Mouse (Mus musculus): ENCODE results near the gene Alkbh5. TPM values are rescaled to one million over a fixed set of nuclear protein-coding genes. Genes with fewer than 3 reads are reported as not detected.
"Not testable (repeated sequence)": the region's sequence is repeated elsewhere in the genome, so short reads cannot be mapped to it uniquely, and the experiment has no call there.

Alkbh5 gene
- total RNA-seq, 2 experiments from 2014 or later, result 27.9 to 31.7 TPM

GRCm38 (mm10) chr11:60540761-60541160, 4.6 kb downstream of the Alkbh5 start:
- no peak for ATAC-seq (replicated peaks; ENCODE audit: poor library complexity, severe bottlenecking)

GRCm38 (mm10) chr11:60541831-60542230, 5.7 kb downstream of the Alkbh5 start:
- ATAC-seq (replicated peaks; ENCODE audit: poor library complexity, severe bottlenecking), result no peak

GRCm38 (mm10) chr11:60543211-60543610, 7.0 kb downstream of the Alkbh5 start:
- ATAC-seq (replicated peaks; ENCODE audit: poor library complexity, severe bottlenecking), result not testable (repeated sequence)

GRCm38 (mm10) chr11:60545433-60545832, 9.3 kb downstream of the Alkbh5 start:
- no peak for ATAC-seq (replicated peaks; ENCODE audit: poor library complexity, severe bottlenecking)

- no peak for ATAC-seq (replicated peaks; ENCODE audit: poor library complexity, severe bottlenecking)
Observed at GRCm38 (mm10) chr11:60548112-60548511, 11.9 kb downstream of the Alkbh5 start.

GRCm38 (mm10) chr11:60553091-60553490, 16.9 kb downstream of the Alkbh5 start:
- no peak for ATAC-seq (replicated peaks; ENCODE audit: poor library complexity, severe bottlenecking)

- no peak for ATAC-seq (replicated peaks; ENCODE audit: poor library complexity, severe bottlenecking)
Observed at GRCm38 (mm10) chr11:60557675-60558074, 21.5 kb downstream of the Alkbh5 start.

- peak; percentile 73 for ATAC-seq (replicated peaks; ENCODE audit: poor library complexity, severe bottlenecking)
Observed at GRCm38 (mm10) chr11:60559342-60559741, 23.2 kb downstream of the Alkbh5 start.

- not testable (repeated sequence) for ATAC-seq (replicated peaks; ENCODE audit: poor library complexity, severe bottlenecking)
Observed at GRCm38 (mm10) chr11:60574006-60574405, 37.8 kb downstream of the Alkbh5 start.

Other genes starting within 250 kb of the Alkbh5 start
- 14.1 and 16.8 TPM in 2 replicates for gene Tom1l2, start 183.5 kb upstream of the Alkbh5 start, total RNA-seq (2014; fragmentation: Nextera tagmentation)
- 3.3 and 5.0 TPM in 2 replicates for gene Tom1l2, start 183.5 kb upstream of the Alkbh5 start, total RNA-seq (2017)
- gene Drc3, start 183.1 kb upstream of the Alkbh5 start, total RNA-seq (2014; fragmentation: Nextera tagmentation), result 1.8 TPM in 1 of 2 replicates, not detected in the other
- 0.52 and 1.2 TPM in 2 replicates for gene Drc3, start 183.1 kb upstream of the Alkbh5 start, total RNA-seq (2017)
- 22.3 and 25.4 TPM in 2 replicates for gene Gid4, start 119.2 kb upstream of the Alkbh5 start, total RNA-seq (2014; fragmentation: Nextera tagmentation)
- 28.5 and 29.5 TPM in 2 replicates for gene Gid4, start 119.2 kb upstream of the Alkbh5 start, total RNA-seq (2017)
- gene Atpaf2, start 117.9 kb upstream of the Alkbh5 start, total RNA-seq (2014; fragmentation: Nextera tagmentation), result 26.8 and 31.7 TPM in 2 replicates
- 49.5 and 52.1 TPM in 2 replicates for gene Atpaf2, start 117.9 kb upstream of the Alkbh5 start, total RNA-seq (2017)
- gene Drg2, start 81.8 kb upstream of the Alkbh5 start, total RNA-seq (2014; fragmentation: Nextera tagmentation), result 49.1 and 60.9 TPM in 2 replicates
- 73.4 and 76.4 TPM in 2 replicates for gene Drg2, start 81.8 kb upstream of the Alkbh5 start, total RNA-seq (2017)
- gene Myo15, start 67.0 kb upstream of the Alkbh5 start, total RNA-seq (2014; fragmentation: Nextera tagmentation), result not detected in 2 replicates
- gene Myo15, start 67.0 kb upstream of the Alkbh5 start, total RNA-seq (2017), result 0.30 TPM in 1 of 2 replicates, not detected in the other
- 11.2 and 11.8 TPM in 2 replicates for gene Llgl1, start 163.3 kb downstream of the Alkbh5 start, total RNA-seq (2014; fragmentation: Nextera tagmentation)
- 3.2 TPM in 2 replicates for gene Llgl1, start 163.3 kb downstream of the Alkbh5 start, total RNA-seq (2017)
- gene Flii, start 190.9 kb downstream of the Alkbh5 start, total RNA-seq (2014; fragmentation: Nextera tagmentation), result 50.5 and 55.7 TPM in 2 replicates
- gene Flii, start 190.9 kb downstream of the Alkbh5 start, total RNA-seq (2017), result 135 and 142 TPM in 2 replicates
- 4.1 and 6.4 TPM in 2 replicates for gene Mief2, start 192.0 kb downstream of the Alkbh5 start, total RNA-seq (2014; fragmentation: Nextera tagmentation)
- gene Mief2, start 192.0 kb downstream of the Alkbh5 start, total RNA-seq (2017), result 4.4 and 4.7 TPM in 2 replicates
- 17.7 and 25.5 TPM in 2 replicates for gene Top3a, start 241.0 kb downstream of the Alkbh5 start, total RNA-seq (2014; fragmentation: Nextera tagmentation)
- gene Top3a, start 241.0 kb downstream of the Alkbh5 start, total RNA-seq (2017), result 23.8 and 28.9 TPM in 2 replicates
- 29.0 and 36.9 TPM in 2 replicates for gene Smcr8, start 241.1 kb downstream of the Alkbh5 start, total RNA-seq (2014; fragmentation: Nextera tagmentation)
- gene Smcr8, start 241.1 kb downstream of the Alkbh5 start, total RNA-seq (2017), result 14.1 and 14.8 TPM in 2 replicates